Mouse (Mus musculus): ENCODE results near the gene 1700109H08Rik.
"Not testable (repeated sequence)": the region's sequence is repeated elsewhere in the genome, so short reads cannot be mapped to it uniquely, and the experiment has no call there.

1700109H08Rik gene

DNA sequence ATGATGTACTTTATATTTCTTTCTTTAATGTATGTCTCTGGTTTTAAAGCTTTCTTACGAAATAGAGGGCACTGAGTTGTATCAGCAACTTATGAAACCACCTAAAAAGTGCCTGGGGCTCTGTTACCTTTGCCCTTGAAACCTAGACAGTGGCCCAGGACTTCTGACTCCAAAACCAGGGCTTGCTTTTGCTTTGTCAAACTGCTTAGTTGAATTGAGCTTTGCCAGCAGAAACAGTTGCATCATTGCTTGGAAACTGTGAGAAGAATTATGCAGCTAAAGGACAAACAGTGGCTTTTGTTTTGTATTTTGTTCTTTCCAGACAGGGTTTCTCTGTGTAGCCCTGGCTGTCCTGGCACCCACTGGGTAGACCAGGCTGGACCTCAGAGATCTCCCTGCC, 28.9 kb downstream of the 1700109H08Rik start:
- DNase-seq, result no peak

DNA sequence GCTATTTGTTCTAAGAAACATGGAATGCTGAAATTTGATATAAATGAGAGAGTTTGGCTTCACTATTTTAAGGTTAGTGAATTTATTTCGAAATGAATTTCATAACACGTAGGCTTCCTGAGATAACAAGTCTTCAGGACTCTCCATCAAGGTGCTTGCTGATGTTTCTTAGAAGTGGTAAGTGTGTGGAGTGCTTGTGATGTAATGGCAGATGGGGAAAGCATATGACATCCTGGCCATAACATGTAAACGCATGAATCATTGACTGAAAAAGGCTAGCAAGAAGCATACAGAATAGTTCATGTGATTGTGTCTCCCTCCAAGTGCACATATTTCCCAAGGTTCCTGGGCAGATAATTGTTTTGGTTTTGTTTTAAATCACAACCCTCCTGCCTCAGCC, 29.4 kb downstream of the 1700109H08Rik start:
- DNase-seq, result no peak

DNA sequence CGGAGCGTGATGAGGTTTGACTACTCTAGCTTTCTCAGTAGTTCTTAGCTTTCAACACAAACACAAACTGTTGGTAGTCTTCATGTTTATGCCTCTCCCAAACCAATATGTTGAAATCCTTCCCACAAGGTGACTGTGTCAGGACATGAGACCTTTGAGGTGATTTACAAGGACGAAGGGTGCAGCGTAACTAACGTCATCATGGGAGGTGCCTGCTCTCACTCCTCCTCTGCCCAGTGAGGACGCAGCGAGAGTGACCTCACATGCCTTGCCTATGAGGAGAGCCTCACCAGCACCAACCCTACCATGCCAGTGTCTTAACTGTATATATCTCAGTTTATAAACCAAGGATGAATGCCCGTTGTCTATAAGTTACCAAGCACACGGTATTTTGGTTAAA, 35.7 kb downstream of the 1700109H08Rik start:
- no peak for DNase-seq

DNA sequence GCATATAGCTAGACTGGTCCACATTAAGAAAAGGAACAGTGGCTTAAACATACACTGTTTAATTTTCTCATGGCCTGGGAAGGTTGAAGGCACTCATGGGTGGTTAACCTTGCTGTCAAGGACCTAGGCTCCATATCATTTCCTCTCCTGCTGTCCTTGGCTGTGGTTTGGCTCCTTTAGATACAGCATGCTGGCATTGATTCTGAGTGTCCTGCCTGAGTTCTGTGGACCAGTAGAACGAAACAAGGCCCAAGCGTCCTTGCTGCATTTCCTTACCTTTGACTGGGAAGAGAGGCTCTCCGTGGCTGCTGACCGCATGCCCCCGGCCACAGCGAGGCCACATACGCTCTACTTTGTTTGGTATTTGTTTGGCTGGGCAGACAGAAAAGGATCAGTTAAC, 37.9 kb downstream of the 1700109H08Rik start:
- DNase-seq, result no peak

DNA sequence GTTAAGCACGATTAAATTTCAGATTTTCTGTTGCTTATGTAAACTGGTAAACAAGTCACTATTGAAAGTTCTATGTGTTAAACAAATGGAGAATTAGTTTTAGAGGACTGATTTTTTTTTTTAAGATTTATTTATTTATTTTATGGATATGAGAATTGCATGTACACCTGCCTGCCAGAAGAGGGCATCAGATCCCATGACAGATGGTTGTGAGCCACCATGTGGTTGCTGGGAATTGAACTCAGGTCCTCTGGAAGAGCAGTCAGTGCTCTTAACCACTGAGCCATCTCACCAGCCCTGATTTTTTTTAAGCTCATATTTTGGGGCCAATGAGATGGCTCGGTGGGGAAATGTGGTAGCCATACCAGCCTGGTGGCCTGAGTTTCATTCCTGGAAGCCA, 40.5 kb downstream of the 1700109H08Rik start:
- DNase-seq, result not testable (repeated sequence)

DNA sequence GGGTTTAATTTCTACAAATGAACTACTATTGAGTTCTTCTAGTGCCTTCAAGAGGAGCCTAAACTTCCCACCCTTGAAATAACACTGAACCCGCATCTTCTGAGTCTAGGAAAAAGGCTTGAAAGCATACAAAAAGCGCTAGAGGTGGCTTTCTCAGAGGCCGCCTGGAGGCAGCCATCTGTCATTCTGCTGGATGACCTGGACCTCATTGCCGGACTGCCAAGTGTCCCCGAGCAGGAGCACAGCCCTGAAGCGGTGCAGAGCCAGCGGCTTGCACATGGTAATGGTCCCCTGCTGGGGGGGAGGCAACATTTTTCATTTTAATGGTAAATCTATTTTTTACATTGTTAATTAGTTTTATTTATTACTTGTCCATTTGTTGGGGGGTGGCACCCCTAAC, 49.1 kb downstream of the 1700109H08Rik start:
- DNase-seq, result no peak

DNA sequence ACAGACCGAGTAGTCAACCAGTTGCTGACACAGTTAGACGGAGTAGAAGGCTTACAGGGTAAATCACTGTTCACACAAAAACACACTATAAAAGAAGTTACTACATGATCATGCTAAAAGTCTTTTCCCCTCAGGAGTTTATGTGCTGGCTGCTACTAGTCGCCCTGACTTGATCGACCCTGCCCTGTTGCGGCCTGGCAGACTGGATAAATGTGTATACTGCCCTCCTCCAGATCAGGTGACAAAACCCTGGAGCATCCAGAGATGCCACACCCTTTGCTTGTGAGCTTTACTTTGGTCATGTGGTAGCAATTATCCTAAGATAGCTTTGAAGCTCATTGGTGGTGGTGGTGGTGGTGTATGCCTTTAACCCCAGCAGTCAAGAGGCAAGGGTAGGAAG, 58.7 kb downstream of the 1700109H08Rik start:
- no peak for DNase-seq

DNA sequence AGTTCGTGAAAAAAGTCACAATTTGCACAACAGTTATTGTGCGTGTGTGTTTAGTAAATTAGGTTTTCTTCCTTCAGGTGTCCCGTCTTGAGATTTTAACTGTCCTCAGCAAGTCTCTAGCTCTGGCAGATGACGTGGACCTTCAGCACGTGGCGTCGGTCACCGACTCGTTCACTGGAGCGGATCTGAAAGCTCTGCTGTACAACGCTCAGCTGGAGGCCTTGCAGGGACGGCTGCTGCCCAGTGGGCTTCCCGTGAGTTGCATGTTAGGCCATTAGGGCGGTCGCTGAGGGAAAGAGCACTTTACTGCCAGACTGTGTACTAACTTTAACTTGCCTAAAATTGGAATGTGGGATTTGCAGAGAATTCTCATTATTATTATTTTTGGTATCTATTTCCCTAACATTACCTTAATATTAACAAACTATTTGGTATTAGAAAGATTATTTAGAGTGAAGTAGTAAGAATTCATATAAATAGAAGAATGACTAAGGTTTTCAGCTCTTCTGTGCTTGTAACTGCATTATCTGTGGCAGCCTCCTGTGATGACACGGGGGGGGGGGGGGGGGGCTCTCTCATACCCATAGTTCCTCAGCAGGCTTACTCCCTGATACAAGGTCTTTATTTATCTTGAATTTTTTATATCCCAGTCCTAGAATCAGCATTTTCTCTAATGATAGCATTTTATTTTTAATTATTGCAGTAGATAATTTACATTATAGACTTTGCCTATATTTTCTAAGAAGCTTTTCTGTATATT, 60.3 kb downstream of the 1700109H08Rik start:
- no peak for DNase-seq

DNA sequence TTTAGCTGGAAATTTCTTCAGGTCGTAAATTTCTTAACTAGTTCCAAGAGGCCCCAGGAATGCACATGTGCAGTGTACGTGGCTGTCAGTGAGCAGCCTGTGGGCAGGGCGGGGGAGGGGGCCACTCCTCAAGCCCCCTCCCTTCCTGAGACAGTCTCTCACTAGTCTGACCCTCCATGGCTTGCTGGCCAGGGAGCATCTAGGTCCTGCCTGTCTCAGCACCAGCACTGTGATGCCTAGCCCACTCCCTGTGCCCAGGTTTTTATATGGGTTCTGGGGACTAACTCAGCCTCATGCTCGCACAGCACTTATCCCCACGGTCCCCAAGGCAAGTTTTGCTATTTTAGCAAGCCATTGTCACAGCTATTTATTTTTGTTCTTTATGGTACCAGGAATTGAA, 60.9 kb downstream of the 1700109H08Rik start:
- no peak for DNase-seq

DNA sequence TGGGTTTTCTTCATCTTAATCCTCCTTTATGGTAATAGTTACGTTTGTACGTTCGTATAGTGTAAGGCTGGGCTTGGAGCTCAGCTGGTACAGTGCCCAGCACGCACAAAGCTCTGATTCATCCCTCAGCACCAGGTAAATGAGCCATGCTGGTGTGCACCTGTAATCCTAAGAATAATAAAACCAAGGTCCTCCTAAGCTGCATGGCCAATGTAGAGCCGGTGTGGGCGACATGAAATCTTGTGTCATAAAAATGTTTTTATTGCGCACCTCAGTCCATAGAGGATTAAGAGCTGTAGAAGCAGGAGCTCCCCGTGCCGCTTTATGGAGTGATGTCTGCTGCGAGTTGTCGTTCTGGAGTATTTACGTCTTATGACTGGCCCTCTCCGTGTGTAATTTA, 61.9 kb downstream of the 1700109H08Rik start:
- no peak for DNase-seq

DNA sequence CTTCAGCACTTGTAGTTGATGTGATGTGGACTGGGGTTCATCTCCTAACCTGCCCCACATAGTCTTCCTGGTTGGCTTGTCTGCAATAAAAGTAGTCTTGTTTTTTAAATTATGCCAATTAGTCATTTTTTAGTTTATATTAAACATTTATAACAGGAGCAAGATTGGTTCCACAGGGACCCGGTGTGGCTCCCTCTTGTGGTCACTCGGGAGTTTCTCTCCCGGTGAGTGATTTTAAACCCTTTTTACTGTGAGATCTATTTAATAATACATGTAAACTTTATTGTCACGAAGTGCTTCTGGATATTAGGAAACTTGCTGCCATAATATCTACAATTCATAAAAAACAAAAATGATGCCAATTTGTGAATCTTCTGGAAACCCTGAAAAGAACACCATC, 62.6 kb downstream of the 1700109H08Rik start:
- no peak for DNase-seq
